Mouse (Mus musculus): Measurements from ENCODE around the gene Hist2h4.

GRCm38 (mm10) chr3:96268051-96268775 lies 5.1 kb upstream of the Hist2h4 start, which contains the start of gene Hist2h3b:
- TF ChIP-seq POLR2A (IDR thresholded peaks at IDR 0.05; ENCODE audit: borderline replicate concordance, low read depth, low read length) (no peak), CTCF (IDR thresholded peaks at IDR 0.05; ENCODE audit: low read depth, low read length) (no peak)
